In genomic region chrX:164419471-164419939, GRCm38 (mm10) we compare ENCODE assay signal across 8 mouse cellular contexts. TPM values are rescaled to one million over a fixed set of nuclear protein-coding genes. Genes with fewer than 3 reads are reported as not detected.
DNase-seq lines count a peak whose midpoint lies in the region; ATAC-seq and TF ChIP-seq lines count a peak whose summit lies in the region.

Gene Piga (plus strand): TSS chrX:164419787.

- peak within 1 kb of the TSS; percentile 61 for H3K9ac ChIP-seq in hindbrain, postnatal 0 days (replicated peaks; ENCODE audit: low read length)

- no peaks in the 10 kb centered on the region for H3K27me3 ChIP-seq in hindbrain, postnatal 0 days (ENCODE audit: insufficient read depth, low read length)

- WGBS in hindbrain, postnatal 0 days, result 28% methylated on average over 40 of the region's 40 CpGs

- H3K4me2 ChIP-seq in hindbrain, postnatal 0 days (ENCODE audit: low read depth, low read length), result peak within 1 kb of the TSS; percentile 64

- no peaks in the 10 kb centered on the region for H3K4me1 ChIP-seq in hindbrain, postnatal 0 days (ENCODE audit: insufficient read depth, low read length)

- intact Hi-C loops in left cerebral cortex, adult 2 months (cut with DNase I), result loop anchor here (1.0 to 2.0 kb wide), 3 partner anchors 17 to 343 kb away; partner anchors contain the start of genes Asb11 and Siah1b

- H3K27ac ChIP-seq in hindbrain, postnatal 0 days, result peak within 1 kb of the TSS; percentile 70
- H3K27ac ChIP-seq in left cerebral cortex, adult 2 months, result peak within 1 kb of the TSS; percentile 72; the same call in 1 of the 2 replicates

- H3K4me3 ChIP-seq in hindbrain, postnatal 0 days (ENCODE audit: low read length), result peak within 1 kb of the TSS; percentile 54
- peak within 1 kb of the TSS; percentile 62 for H3K4me3 ChIP-seq in left cerebral cortex, adult 2 months

- peak; percentile 80 for DNase-seq in WW6 (ENCODE audit: low read depth, low spot score)
- DNase-seq in cerebellum, postnatal 4 days (ENCODE audit: low spot score in 2 of 2), result peak; percentile 75 to 81
- DNase-seq in gastrocnemius, adult 18-20 months (ENCODE audit: low spot score), result peak; percentile 90
- DNase-seq in hindbrain, postnatal 0 days (ENCODE audit: low spot score), result peak; percentile 95
- DNase-seq in left cerebral cortex, adult 2 months (ENCODE audit: extremely low spot score in 1 of 2, low spot score in 2 of 2), result peak; percentile 80 to 89
- peak; percentile 89 to 91 for DNase-seq in right cerebral cortex, adult 2 months (ENCODE audit: low spot score in 2 of 2)
- DNase-seq in urinary bladder, postnatal 14 days (ENCODE audit: low spot score), result peak; percentile 90

- no peaks in the 10 kb centered on the region for H3K36me3 ChIP-seq in hindbrain, postnatal 0 days (ENCODE audit: insufficient read depth, low read length)

- peak; percentile 100 for ATAC-seq in hindbrain, postnatal 0 days
- peak; percentile 95 for ATAC-seq in megakaryocyte, adult 5-6 weeks (ENCODE audit: poor library complexity, severe bottlenecking)

- H3K9me3 ChIP-seq in hindbrain, postnatal 0 days (ENCODE audit: low read length), result no peaks in the 10 kb centered on the region

- no peak for TF ChIP-seq CTCF in hindbrain, postnatal 0 days (IDR thresholded peaks at IDR 0.05; ENCODE audit: low read depth)
- no peak for TF ChIP-seq CTCF in left cerebral cortex, adult 2 months (IDR thresholded peaks at IDR 0.05)

RNA-seq across cellular contexts. Expression of gene Piga, which starts in this region (rescaled TPM):
- total RNA-seq in gastrocnemius, adult 18-20 months (2021), result 1 to 10 TPM; 1.6 to 2.4 TPM
- total RNA-seq in hindbrain, postnatal 0 days (2014; rRNA removed), result 2.4 and 3.4 TPM in 2 replicates
- polyA plus RNA-seq in hindbrain, postnatal 0 days (2015; fragmentation: Nextera tagmentation; extraction: Ambion mirVana), result 3.0 and 3.1 TPM in 2 replicates
- 1 to 10 TPM; 5.3 to 5.5 TPM for total RNA-seq in left cerebral cortex, adult 2 months (2021)
- total RNA-seq in megakaryocyte, adult 5-6 weeks (2015), result 6.6 and 7.2 TPM in 2 replicates
- 9.4 and 9.9 TPM in 2 replicates for total RNA-seq in megakaryocyte, adult 5-6 weeks (2017)

Comparison
In these comparisons a context has a peak if more than half of its experiments do, and no peak if none do; other contexts are left out.
1. Peak in every context shown above with its lines: DNase-seq, ATAC-seq, H3K4me3 ChIP-seq and H3K27ac ChIP-seq.